Mouse (Mus musculus): ENCODE data around the gene Vax2. TPM values are rescaled to one million over a fixed set of nuclear protein-coding genes. Genes with fewer than 3 reads are reported as not detected.

Vax2 gene
- total RNA-seq (2023): not detected in 2 replicates

GRCm38 (mm10) chr6:83711067-83711675 lies at the start of gene Vax2:
TSS of gene Vax2 (plus strand) at chr6:83711264.

GRCm38 (mm10) chr6:83677757-83678156 lies 33.3 kb upstream of the Vax2 start, which contains the start of gene Cd207:
TSS of gene Cd207 (minus strand) at chr6:83677857.

GRCm38 (mm10) chr6:83742761-83743160 lies 31.7 kb downstream of the Vax2 start, which contains the start of gene Atp6v1b1:
TSS of gene Atp6v1b1 (plus strand) at chr6:83742990.

GRCm38 (mm10) chr6:83762344-83762743 lies 51.3 kb downstream of the Vax2 start, which contains the start of gene Ankrd53:
TSS of gene Ankrd53 (plus strand) at chr6:83762644.

GRCm38 (mm10) chr6:83775638-83776293 lies 64.7 kb downstream of the Vax2 start, which contains the start of gene Tex261:
TSS of gene Tex261 (minus strand) at chr6:83775813.

Other genes with a start within 250 kb of the Vax2 start
- gene Dguok, start 204.3 kb upstream of the Vax2 start, total RNA-seq (2023): 11.7 and 14.1 TPM in 2 replicates
- gene Actg2, start 175.0 kb upstream of the Vax2 start, total RNA-seq (2023): not detected in 2 replicates
- 16.9 and 19.7 TPM in 2 replicates for gene Stambp, start 138.5 kb upstream of the Vax2 start, total RNA-seq (2023)
- gene Clec4f, start 55.1 kb upstream of the Vax2 start, total RNA-seq (2023): not detected in 2 replicates
- not detected in 2 replicates for gene Cd207, start 33.4 kb upstream of the Vax2 start, total RNA-seq (2023)
- gene Atp6v1b1, start 31.7 kb downstream of the Vax2 start, total RNA-seq (2023): not detected in 2 replicates
- not detected in 2 replicates for gene Ankrd53, start 51.4 kb downstream of the Vax2 start, total RNA-seq (2023)
- 38.2 and 50.3 TPM in 2 replicates for gene Tex261, start 64.5 kb downstream of the Vax2 start, total RNA-seq (2023)
- 12.3 and 13.7 TPM in 2 replicates for gene Nagk, start 83.7 kb downstream of the Vax2 start, total RNA-seq (2023)
- gene Paip2b, start 120.5 kb downstream of the Vax2 start, total RNA-seq (2023): 5.8 and 8.8 TPM in 2 replicates
- 65.3 and 75.1 TPM in 2 replicates for gene Zfp638, start 155.8 kb downstream of the Vax2 start, total RNA-seq (2023)